Mouse (Mus musculus) embryonic facial prominence, embryonic 14.5 days (tissue): ENCODE results near the gene Nsmf. TPM values are rescaled to one million over a fixed set of nuclear protein-coding genes. Genes with fewer than 3 reads are reported as not detected.

Source experiments
- ATAC-seq: fragments of 200-750 bp; cut with Nextera tagmentation; 2 replicates; pipeline ENCODE4 v1.8.0; 2017; ENCODE audit warnings: low read depth, moderate number of reproducible peaks, moderate TSS enrichment
- DNase-seq: peaks from one replicate; pipeline ENCODE4 v3.0.0-alpha.2; 2015; ENCODE audit warnings: low spot score
- H3K27ac ChIP-seq: fragments of 300-500 bp; sonication (generic); replicated peaks from 2 replicates; pipeline ENCODE4 v1.5.1; 2014; ENCODE audit warnings: low read depth, mild to moderate bottlenecking, low read length, moderate library complexity
- H3K27me3 ChIP-seq: fragments of 300-500 bp; sonication (generic); replicated peaks from 2 replicates; pipeline ENCODE4 v1.6.1; 2014; ENCODE audit warnings: low read length; ENCODE audit not compliant: control insufficient read depth, insufficient read depth
- H3K36me3 ChIP-seq: fragments of 300-500 bp; sonication (generic); 2 replicates; pipeline ENCODE4 v1.6.1; 2014; ENCODE audit warnings: low read length, mixed read lengths; ENCODE audit not compliant: control insufficient read depth, insufficient read depth
- H3K4me1 ChIP-seq: fragments of 300-500 bp; sonication (generic); 2 replicates; pipeline ENCODE4 v1.6.1; 2014; ENCODE audit warnings: antibody characterized with exemption, low read length; ENCODE audit not compliant: control insufficient read depth, insufficient read depth
- H3K4me2 ChIP-seq: fragments of 300-500 bp; sonication (generic); 2 replicates; pipeline ENCODE4 v1.6.1; 2014; ENCODE audit warnings: low read depth, mild to moderate bottlenecking, low read length, moderate library complexity, mixed read lengths
- H3K4me3 ChIP-seq: fragments of 300-500 bp; sonication (generic); 2 replicates; pipeline ENCODE4 v1.5.1; 2014; ENCODE audit warnings: low read depth, mild to moderate bottlenecking, low read length
- H3K9ac ChIP-seq: fragments of 300-500 bp; sonication (generic); 2 replicates; pipeline ENCODE4 v1.6.1; 2014; ENCODE audit warnings: low read depth, mild to moderate bottlenecking, low read length, moderate library complexity, mixed read lengths
- H3K9me3 ChIP-seq: fragments of 300-500 bp; sonication (generic); 2 replicates; pipeline ENCODE4 v1.6.1; 2016; ENCODE audit warnings: low read length; ENCODE audit not compliant: control insufficient read depth
- WGBS: fragments of 180-500 bp; shearing (Covaris S2); extraction: QIAGEN DNeasy Blood & Tissue Kit; methylation state at CpG from one replicate; pipeline ENCODE4 v1.1.7; 2014; 5-methylcytosine and 5-hydroxymethylcytosine counted together
- polyA plus RNA-seq: library from polyadenylated mRNA; unstranded; fragments of >200 nt; fragmentation: Nextera tagmentation; extraction: Ambion mirVana; gene quantifications from 2 replicates; pipeline ENCODE4 v1.2.1, GENCODE M21; 2014

Nsmf gene
- polyA plus RNA-seq, 1 experiment from 2014 or later: 55.5 TPM

- H3K9me3 ChIP-seq: no peaks in the 10 kb centered on the region
- H3K4me1 ChIP-seq: no peaks in the 10 kb centered on the region; the same call in 1 of the 2 replicates
- ATAC-seq (peak; percentile 77), DNase-seq (peak; percentile 79)
- H3K9ac ChIP-seq: peak within 1 kb of the TSS; percentile 30
- no peaks in the 10 kb centered on the region for H3K36me3 ChIP-seq
- peak within 1 kb of the TSS; percentile 17; the same call in 1 of the 2 replicates for H3K4me3 ChIP-seq
- peak within 1 kb of the TSS; percentile 32 for H3K4me2 ChIP-seq
- 48% methylated on average over 27 of the region's 28 CpGs for WGBS
- H3K27ac ChIP-seq: no peak within 1 kb of the TSS
- 0 out of 2 replicates have a peak, but pooled peaks cover 11% of the 10 kb centered on the region for H3K27me3 ChIP-seq
These were observed 41.1 kb downstream of the Nsmf start, which contains the start of gene Noxa1 for GRCm38 (mm10) chr2:25095109-25095850. TSS of gene Noxa1 (minus strand) at chr2:25095149.

DNA sequence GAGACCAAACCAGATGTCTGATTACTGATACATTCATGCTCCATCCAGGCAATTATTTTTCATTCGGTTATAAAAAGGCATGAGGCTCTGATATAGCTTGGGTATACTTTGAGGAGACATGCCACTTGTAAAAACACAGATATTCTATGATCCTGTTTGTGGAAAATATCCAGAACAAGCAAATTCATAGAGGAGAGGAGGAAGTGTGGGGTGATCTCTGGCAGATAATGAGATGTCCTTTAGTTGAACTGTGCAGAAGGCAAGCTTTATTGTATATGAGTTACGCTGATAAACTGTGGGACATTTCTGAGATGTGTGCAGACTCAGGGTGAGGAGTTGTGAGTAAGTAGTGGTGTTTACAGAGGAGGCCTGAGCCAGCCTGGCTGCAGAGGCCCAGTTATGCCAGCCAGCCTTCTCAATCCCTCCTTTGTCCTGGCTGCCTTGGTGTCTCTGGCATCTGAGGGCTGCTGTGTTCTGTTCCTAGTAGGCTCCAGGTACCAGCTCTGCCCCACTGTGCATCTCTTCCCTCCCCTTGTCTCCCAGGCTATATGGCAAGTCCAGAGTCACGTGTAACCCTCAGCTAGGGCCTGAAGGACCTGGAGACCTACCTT, 44.0 kb downstream of the Nsmf start:
- no peak overlapping the region for H3K4me3 ChIP-seq
- 74% methylated on average over 3 of the region's 3 CpGs for WGBS

DNA sequence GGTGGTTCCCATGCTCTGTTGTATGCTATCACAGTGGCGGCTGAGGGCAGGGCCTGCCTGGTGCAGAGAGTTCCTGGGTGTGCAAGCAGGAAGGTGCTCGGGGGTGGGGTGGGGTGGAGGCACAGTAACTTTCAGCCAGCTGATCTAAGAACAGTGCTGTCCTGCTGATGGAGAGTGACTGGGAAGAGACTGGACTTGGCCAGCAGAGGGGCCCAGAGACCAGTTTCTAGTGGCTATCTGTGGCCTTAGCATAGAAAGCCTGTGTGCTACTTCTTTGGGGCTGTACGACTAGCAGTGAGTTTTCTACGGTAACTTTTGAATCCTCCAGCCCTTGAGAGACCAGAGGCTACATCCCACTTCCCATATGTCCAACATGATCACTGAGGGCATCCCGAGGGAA, 44.8 kb downstream of the Nsmf start:
- WGBS: 58% methylated on average over 5 of the region's 5 CpGs
- H3K4me2 ChIP-seq: no peak overlapping the region
- peak; percentile 62; the same call in 1 of the 2 replicates for ATAC-seq

More for the DNA sequence above, 44.0 kb downstream of the Nsmf start:
- Histone ChIP-seq H3K27ac (no peak overlapping the region), H3K36me3 (no peaks in the 10 kb centered on the region), H3K4me1 (no peaks in the 10 kb centered on the region; the same call in 1 of the 2 replicates), H3K27me3 (0 out of 2 replicates have a peak, but pooled peaks cover 6% of the 10 kb centered on the region), H3K4me2 (no peak overlapping the region), H3K9me3 (no peaks in the 10 kb centered on the region), H3K9ac (no peak overlapping the region)
- peak; percentile 7; the same call in 1 of the 2 replicates for ATAC-seq
- no peak for DNase-seq

DNA sequence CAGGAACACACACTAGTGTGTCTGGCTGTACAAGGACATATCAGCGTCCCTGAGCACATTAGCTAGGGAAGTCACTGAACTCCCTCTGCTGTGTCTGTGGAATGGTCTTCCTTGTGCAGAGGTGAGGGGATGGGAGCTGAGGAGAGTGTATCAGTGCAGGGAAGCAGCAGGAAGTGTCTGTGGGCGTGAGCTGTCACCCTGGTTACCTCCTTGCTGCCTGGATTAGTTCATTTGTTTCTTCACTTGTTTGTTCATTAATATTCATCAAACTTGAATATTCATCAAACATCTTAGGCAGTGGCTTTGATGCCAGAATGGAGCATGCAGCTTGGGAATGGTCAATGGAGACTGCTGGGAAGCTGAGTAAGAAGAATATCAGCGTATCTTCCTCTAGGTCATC, 45.5 kb downstream of the Nsmf start:
- H3K4me3 ChIP-seq: no peak overlapping the region
- H3K9me3 ChIP-seq: no peaks in the 10 kb centered on the region
- WGBS: 66% methylated on average over 3 of the region's 3 CpGs
- H3K4me2 ChIP-seq: no peak overlapping the region
- ATAC-seq: no peak
- H3K27me3 ChIP-seq: no peaks in the 10 kb centered on the region
- no peak overlapping the region for H3K9ac ChIP-seq
- H3K4me1 ChIP-seq: no peaks in the 10 kb centered on the region; the same call in 1 of the 2 replicates
- H3K36me3 ChIP-seq: no peaks in the 10 kb centered on the region
- no peak overlapping the region for H3K27ac ChIP-seq
- no peak for DNase-seq

More for the DNA sequence above, 44.8 kb downstream of the Nsmf start:
- no peaks in the 10 kb centered on the region; the same call in 1 of the 2 replicates for H3K4me1 ChIP-seq
- H3K9me3 ChIP-seq: no peaks in the 10 kb centered on the region
- no peaks in the 10 kb centered on the region for H3K36me3 ChIP-seq
- H3K27me3 ChIP-seq: 0 out of 2 replicates have a peak, but pooled peaks cover 5% of the 10 kb centered on the region
- H3K27ac ChIP-seq: no peak overlapping the region
- peak; percentile 42 for DNase-seq
- no peak overlapping the region for H3K4me3 ChIP-seq
- no peak overlapping the region for H3K9ac ChIP-seq

DNA sequence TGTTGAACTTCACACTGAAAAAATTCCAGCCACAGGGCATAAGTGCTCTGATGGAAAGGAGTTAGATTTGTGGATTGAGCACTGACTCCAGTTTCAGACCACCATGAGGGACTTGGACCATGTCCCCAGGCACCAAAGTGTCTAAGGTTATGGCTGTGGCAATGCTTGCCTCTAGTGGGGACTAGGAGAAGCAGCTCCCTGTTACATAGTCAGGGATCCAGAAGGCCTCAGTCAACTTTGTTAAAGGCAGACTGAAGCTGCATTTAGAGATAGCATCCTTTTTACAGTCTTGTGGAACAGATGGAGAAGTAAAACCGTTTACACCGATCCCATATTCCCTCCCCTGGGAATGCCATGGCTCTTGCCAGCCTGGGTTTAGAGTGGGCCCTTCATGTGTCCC, 50.0 kb downstream of the Nsmf start:
- no peak overlapping the region for H3K9ac ChIP-seq
- H3K27me3 ChIP-seq: no peaks in the 10 kb centered on the region
- 75% methylated on average over 2 of the region's 2 CpGs for WGBS
- no peak overlapping the region for H3K27ac ChIP-seq
- no peak overlapping the region for H3K4me2 ChIP-seq
- no peaks in the 10 kb centered on the region for H3K36me3 ChIP-seq
- DNase-seq: no peak
- H3K4me1 ChIP-seq: no peaks in the 10 kb centered on the region
- no peaks in the 10 kb centered on the region for H3K9me3 ChIP-seq
- H3K4me3 ChIP-seq: no peak overlapping the region
- ATAC-seq: no peak

DNA sequence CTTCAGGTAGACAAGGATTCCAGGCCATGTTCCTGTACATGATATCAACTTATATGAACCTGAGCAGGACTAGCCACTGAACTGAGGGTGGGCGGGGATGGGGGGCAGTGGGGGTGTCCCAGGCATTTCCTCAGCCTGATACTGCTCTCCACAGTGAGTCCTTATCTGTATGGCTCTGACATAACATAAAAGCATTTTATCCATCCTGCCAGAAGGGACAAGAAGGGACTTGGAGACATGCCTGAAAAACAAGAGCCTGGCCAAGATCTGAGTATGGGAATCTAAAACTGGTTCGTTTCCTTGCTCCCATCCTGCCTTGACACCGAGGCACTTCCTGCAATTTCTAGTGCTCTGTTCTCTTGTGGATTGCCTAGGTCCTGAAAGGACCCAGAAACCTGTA, 51.9 kb downstream of the Nsmf start:
- H3K27me3 ChIP-seq: no peaks in the 10 kb centered on the region
- WGBS: 54% methylated on average over 3 of the region's 3 CpGs
- no peak overlapping the region for H3K4me3 ChIP-seq
- no peak overlapping the region for H3K4me2 ChIP-seq
- no peaks in the 10 kb centered on the region for H3K36me3 ChIP-seq
- H3K4me1 ChIP-seq: no peaks in the 10 kb centered on the region
- H3K27ac ChIP-seq: no peak overlapping the region
- H3K9me3 ChIP-seq: no peaks in the 10 kb centered on the region
- no peak overlapping the region for H3K9ac ChIP-seq
- DNase-seq (no peak), ATAC-seq (no peak)

DNA sequence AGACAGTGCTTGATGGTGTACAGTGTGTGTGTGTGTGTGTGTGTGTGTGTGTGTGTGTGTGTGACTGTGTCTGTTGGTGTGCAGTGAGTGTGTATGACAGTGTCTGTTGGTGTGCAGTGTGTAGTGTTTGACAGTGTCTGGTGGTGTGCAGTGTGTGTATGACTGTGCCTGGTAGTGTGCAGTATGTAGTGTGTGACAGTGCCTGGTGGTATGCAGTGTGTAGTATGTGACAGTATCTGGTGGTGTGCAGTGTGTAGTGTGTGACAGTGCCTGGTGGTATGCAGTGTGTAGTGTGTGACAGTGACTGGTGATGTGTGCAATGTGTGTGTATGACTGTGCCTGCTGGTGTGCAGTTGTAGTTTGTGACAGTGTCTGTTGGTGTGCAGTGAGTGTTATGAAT, 55.3 kb downstream of the Nsmf start:
- 0 out of 2 replicates have a peak, but pooled peaks have one; percentile 20 for ATAC-seq
- no peaks in the 10 kb centered on the region for H3K27me3 ChIP-seq
- no peak overlapping the region for H3K27ac ChIP-seq
- H3K36me3 ChIP-seq: no peaks in the 10 kb centered on the region
- H3K4me2 ChIP-seq: no peak overlapping the region
- H3K9me3 ChIP-seq: no peaks in the 10 kb centered on the region
- no peak overlapping the region for H3K9ac ChIP-seq
- H3K4me1 ChIP-seq: no peaks in the 10 kb centered on the region
- H3K4me3 ChIP-seq: no peak overlapping the region
- DNase-seq: no peak

DNA sequence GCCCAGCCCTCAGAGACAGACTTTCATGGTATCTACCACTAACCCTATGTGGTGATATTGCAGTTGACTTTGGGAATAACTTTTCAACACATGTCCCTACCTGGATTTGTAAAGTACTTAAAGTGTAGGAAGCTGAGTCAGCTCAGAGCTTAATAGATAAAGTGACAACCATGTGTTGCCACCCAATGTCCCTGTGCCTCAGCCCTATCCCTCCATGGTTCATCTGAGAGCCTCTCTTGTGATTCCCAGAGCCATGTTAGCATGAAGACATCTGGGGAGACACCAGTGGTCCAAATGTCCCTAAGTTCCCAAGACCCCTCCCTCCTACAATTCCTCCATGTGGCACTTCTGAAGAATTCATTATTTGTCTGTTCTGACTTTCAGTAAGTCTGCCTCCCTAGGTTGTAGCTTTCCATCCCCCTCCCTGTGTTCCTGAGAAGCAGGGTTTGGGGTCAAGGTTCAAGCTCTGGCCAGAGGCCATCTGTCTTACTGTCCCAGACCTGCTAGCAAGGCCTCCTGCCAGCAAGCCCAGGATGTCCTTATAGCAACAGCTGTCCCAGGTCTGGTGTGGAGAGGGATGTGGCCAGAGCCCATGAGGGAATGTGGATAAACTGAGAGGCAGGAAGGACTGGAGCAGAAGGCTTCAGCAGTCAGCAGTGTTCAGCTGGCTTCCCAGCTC, 56.5 kb downstream of the Nsmf start:
- DNase-seq (no peak), ATAC-seq (no peak)
- H3K27me3 ChIP-seq: no peaks in the 10 kb centered on the region
- H3K4me2 ChIP-seq: no peak overlapping the region
- H3K36me3 ChIP-seq: no peaks in the 10 kb centered on the region
- no peaks in the 10 kb centered on the region for H3K9me3 ChIP-seq
- H3K9ac ChIP-seq: no peak overlapping the region
- no peaks in the 10 kb centered on the region for H3K4me1 ChIP-seq
- no peak overlapping the region for H3K4me3 ChIP-seq
- H3K27ac ChIP-seq: peak overlapping the region; percentile 52
